Mouse (Mus musculus) C3H10T1/2 (cell line): ENCODE results near the gene Bod1l. TPM values are rescaled to one million over a fixed set of nuclear protein-coding genes. Genes with fewer than 3 reads are reported as not detected.

Source experiments
- polyA plus RNA-seq, 2 experiments: library from polyadenylated mRNA; unstranded; fragments of >200 nt; fragmentation: generic; extraction: Trizol; gene quantifications; one replicate each; pipeline ENCODE4 v1.2.1; 2012; ENCODE audit warnings: missing spikeins in 2 of 2

The Bod1l gene
- polyA plus RNA-seq = 1 to 10 TPM in 1 of 2 experiments, under 1 TPM in 1; 0.92 to 4.3 TPM

DNA sequence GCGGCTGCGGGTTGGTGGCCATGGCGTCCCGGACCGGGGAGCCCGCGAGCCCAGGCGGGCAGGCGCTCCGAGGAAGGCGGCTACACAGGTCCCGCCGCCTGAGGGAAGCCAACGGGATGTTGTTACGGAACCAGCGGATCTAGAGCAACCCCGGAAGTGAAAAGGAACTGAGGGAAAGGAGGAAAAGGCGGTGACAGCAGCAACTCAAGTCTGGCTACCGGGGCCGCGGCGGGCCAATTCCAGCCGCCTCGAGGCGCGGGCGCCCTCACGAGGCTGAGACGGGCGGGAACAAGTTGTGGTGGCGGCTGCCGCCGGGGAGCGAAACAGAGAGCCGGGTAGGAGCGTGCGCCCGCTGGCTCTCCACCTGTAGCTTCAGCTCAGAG, at the start of gene Bod1l:
Gene Bod1l (minus strand): TSS at position 169 of the 383 bp plus-strand sequence.

DNA sequence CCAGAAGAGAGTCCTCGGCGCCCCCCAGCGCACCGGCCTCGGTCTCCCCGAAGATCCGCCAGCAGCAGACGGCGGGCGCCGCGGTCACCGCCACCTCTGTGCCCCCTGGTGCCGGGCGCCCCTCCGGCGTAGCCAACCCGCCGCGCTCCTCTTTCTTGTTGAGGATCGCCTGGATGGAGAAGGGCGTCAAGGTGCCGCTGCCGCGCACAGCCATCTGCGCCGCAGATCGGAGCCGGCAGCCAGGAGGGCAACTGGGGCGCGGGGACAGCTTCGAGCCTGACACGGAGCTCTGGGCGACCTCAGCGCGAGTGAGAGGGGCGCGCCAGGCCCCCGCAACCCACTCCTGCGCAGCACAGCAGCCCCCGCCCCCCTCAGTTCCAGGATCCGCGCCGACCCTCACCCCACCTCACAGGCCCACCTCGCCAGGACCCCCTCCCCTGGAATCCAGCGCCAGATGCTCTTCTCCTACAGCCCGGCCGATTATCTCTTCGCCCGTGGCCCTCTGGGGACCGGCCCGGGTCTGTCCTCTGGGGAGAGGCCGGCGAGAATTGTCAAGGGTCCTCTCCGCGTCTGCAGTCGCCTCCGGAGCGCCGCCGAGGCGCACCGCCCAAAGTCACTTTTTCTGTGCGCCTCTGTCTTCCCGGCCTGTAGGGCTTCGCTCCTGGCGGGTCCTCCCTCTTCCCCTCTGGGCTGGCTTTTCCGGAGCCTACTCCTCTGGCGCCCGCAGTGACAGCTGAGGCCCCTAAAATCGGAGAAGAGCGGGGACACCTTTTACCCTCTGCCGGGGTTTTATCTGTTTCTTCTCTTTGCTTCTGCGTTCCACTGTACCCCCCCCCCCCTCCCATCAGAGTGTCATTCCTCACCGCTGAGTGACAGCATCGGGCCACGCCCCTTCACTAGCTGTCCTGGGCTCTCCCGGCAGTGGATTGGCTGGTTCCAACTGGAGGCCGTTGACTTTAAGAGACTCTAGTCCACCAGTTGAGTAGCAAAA, 80.1 kb downstream of the Bod1l start, which contains the start of gene Nkx3-2:
Gene Nkx3-2 (minus strand): TSS at position 771 of the 991 bp plus-strand sequence.

Other genes with a start within 250 kb of the Bod1l start
- 10 to 100 TPM in 1 of 2 experiments, 1 to 10 TPM in 1; 9.0 to 39.3 TPM for gene Rab28, start 136.2 kb downstream of the Bod1l start, polyA plus RNA-seq
- gene Nkx3-2, start 79.8 kb downstream of the Bod1l start, polyA plus RNA-seq = not detected
- under 1 TPM in 1 of 2 experiments, not detected in 1; 0.01 TPM for gene Gm16223, start 223.6 kb upstream of the Bod1l start, polyA plus RNA-seq